Mouse (Mus musculus): ENCODE measurements around the gene Vill. TPM values are rescaled to one million over a fixed set of nuclear protein-coding genes. Genes with fewer than 3 reads are reported as not detected.
A peak's percentile ranks its signal among the peaks of the same experiment; 100 is the strongest.

Gene Vill
- total RNA-seq, 4 experiments from 2014 or later: 0.26 to 0.73 (median 0.50) TPM; not detected in 1

- DNase-seq (ENCODE audit: low spot score): no peak
Observed at GRCm38 (mm10) chr9:119034676-119035665, 17.6 kb upstream of the Vill start.

- DNase-seq (ENCODE audit: low spot score): peak; percentile 89
Observed at GRCm38 (mm10) chr9:119035836-119036235, 16.7 kb upstream of the Vill start.

- no peak for DNase-seq (ENCODE audit: low spot score)
Observed at GRCm38 (mm10) chr9:119037076-119037730, 15.4 kb upstream of the Vill start.

GRCm38 (mm10) chr9:119038574-119038973 lies 14.0 kb upstream of the Vill start:
- no peak for DNase-seq (ENCODE audit: low spot score)

- no peak for DNase-seq (ENCODE audit: low spot score)
Observed at GRCm38 (mm10) chr9:119040101-119040775, 12.3 kb upstream of the Vill start.

- no peak for DNase-seq (ENCODE audit: low spot score)
Observed at GRCm38 (mm10) chr9:119048182-119048903, 4.2 kb upstream of the Vill start.

- DNase-seq (ENCODE audit: low spot score): no peak
Observed at GRCm38 (mm10) chr9:119051158-119051557, 1.4 kb upstream of the Vill start.

GRCm38 (mm10) chr9:119053964-119054576 lies 1.5 kb downstream of the Vill start:
- no peak for DNase-seq (ENCODE audit: low spot score)

- DNase-seq (ENCODE audit: low spot score): no peak
Observed at GRCm38 (mm10) chr9:119055336-119055735, 2.8 kb downstream of the Vill start.

- no peak for DNase-seq (ENCODE audit: low spot score)
Observed at GRCm38 (mm10) chr9:119058245-119058644, 5.7 kb downstream of the Vill start.

GRCm38 (mm10) chr9:119060701-119061100 lies 8.1 kb downstream of the Vill start:
- no peak for DNase-seq (ENCODE audit: low spot score)

GRCm38 (mm10) chr9:119063036-119063644 lies 10.6 kb downstream of the Vill start:
- DNase-seq (ENCODE audit: low spot score): no peak

GRCm38 (mm10) chr9:119064296-119064695 lies 11.7 kb downstream of the Vill start:
- DNase-seq (ENCODE audit: low spot score): no peak

GRCm38 (mm10) chr9:119067601-119068000 lies 15.0 kb downstream of the Vill start:
- DNase-seq (ENCODE audit: low spot score): peak; percentile 81

GRCm38 (mm10) chr9:119068266-119068665 lies 15.7 kb downstream of the Vill start:
- no peak for DNase-seq (ENCODE audit: low spot score)

- no peak for DNase-seq (ENCODE audit: low spot score)
Observed at GRCm38 (mm10) chr9:119070173-119070825, 17.7 kb downstream of the Vill start.

- no peak for DNase-seq (ENCODE audit: low spot score)
Observed at GRCm38 (mm10) chr9:119071786-119072185, 19.2 kb downstream of the Vill start.

- DNase-seq (ENCODE audit: low spot score): no peak
Observed at GRCm38 (mm10) chr9:119073184-119073895, 20.8 kb downstream of the Vill start.

GRCm38 (mm10) chr9:119075685-119076084 lies 23.1 kb downstream of the Vill start:
- no peak for DNase-seq (ENCODE audit: low spot score)
